Mouse (Mus musculus): Measurements from ENCODE around the gene Vmn2r121.

DNA sequence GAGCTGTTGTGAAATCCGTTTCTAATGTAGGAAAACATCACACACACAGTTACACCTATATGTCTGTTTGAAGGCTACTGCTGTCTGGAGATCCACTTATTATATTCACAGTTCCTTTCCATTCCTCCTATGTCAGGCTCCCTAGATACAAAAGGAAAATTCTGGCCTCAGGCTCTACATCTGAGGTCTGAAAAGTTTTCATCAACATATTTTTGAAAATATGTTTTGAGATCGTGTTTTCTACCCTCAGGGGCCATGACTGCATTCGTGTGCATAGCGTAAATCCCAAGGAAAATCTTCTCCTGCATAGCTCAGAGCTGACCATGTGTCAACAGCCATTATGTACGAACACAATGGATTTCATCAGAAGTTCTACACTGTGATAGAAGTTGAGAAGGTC lies at the start of gene Vmn2r121:
- TF ChIP-seq CTCF (IDR thresholded peaks at IDR 0.05; ENCODE audit: borderline replicate concordance, insufficient read depth, low read length) (no peak), POLR2A (IDR thresholded peaks at IDR 0.05; ENCODE audit: low read depth, low read length) (no peak)
